Mouse (Mus musculus) cerebellum, postnatal 14 days (tissue): ENCODE measurements around the gene Ipmk.
"Not testable (repeated sequence)": the region's sequence is repeated elsewhere in the genome, so short reads cannot be mapped to it uniquely, and the experiment has no call there.

ENCODE experiments used
- DNase-seq, 2 experiments: peaks; one replicate each; pipeline ENCODE4 v3.0.0; 2021; ENCODE audit warnings: mixed read lengths in 2 of 2

The Ipmk gene

GRCm38 (mm10) chr10:71428246-71428864, 80.8 kb downstream of the Ipmk start:
- no peak for DNase-seq

- DNase-seq = peak; percentile 21 to 31
Measured at GRCm38 (mm10) chr10:71430661-71431060, 83.1 kb downstream of the Ipmk start.

GRCm38 (mm10) chr10:71443086-71443485, 95.5 kb downstream of the Ipmk start:
- no peak for DNase-seq

GRCm38 (mm10) chr10:71447661-71448060, 100.1 kb downstream of the Ipmk start:
- DNase-seq = no peak

- no peak for DNase-seq
Measured at GRCm38 (mm10) chr10:71448284-71448683, 100.7 kb downstream of the Ipmk start.

- peak in 1 of 2 experiments; percentile 22 for DNase-seq
Measured at GRCm38 (mm10) chr10:71455355-71455754, 107.8 kb downstream of the Ipmk start.

GRCm38 (mm10) chr10:71462371-71462770, 114.8 kb downstream of the Ipmk start:
- DNase-seq = not testable (repeated sequence)

- DNase-seq = no peak
Measured at GRCm38 (mm10) chr10:71464417-71464816, 116.9 kb downstream of the Ipmk start.

GRCm38 (mm10) chr10:71468315-71468714, 120.8 kb downstream of the Ipmk start:
- DNase-seq = no peak

- DNase-seq = peak in 1 of 2 experiments; percentile 20
Measured at GRCm38 (mm10) chr10:71469751-71470150, 122.2 kb downstream of the Ipmk start.

- no peak for DNase-seq
Measured at GRCm38 (mm10) chr10:71472033-71472432, 124.5 kb downstream of the Ipmk start.

GRCm38 (mm10) chr10:71473590-71473989, 126.0 kb downstream of the Ipmk start:
- peak; percentile 15 to 31 for DNase-seq

GRCm38 (mm10) chr10:71476471-71477080, 129.0 kb downstream of the Ipmk start:
- peak; percentile 72 to 89 for DNase-seq

GRCm38 (mm10) chr10:71477147-71477546, 129.6 kb downstream of the Ipmk start:
- peak; percentile 38 to 51 for DNase-seq

GRCm38 (mm10) chr10:71479700-71480325, 132.2 kb downstream of the Ipmk start:
- DNase-seq = peak; percentile 94
